Mouse (Mus musculus) naive thymus-derived CD4-positive, alpha-beta T cell, adult 2 months (primary cell): Measurements from ENCODE around the gene Myzap.
"Not testable (repeated sequence)": the region's sequence is repeated elsewhere in the genome, so short reads cannot be mapped to it uniquely, and the experiment has no call there.

Source experiments
- DNase-seq: peaks from one replicate; pipeline ENCODE4 v3.0.0-alpha.2; 2011; ENCODE audit warnings: low read depth

Gene Myzap

DNA sequence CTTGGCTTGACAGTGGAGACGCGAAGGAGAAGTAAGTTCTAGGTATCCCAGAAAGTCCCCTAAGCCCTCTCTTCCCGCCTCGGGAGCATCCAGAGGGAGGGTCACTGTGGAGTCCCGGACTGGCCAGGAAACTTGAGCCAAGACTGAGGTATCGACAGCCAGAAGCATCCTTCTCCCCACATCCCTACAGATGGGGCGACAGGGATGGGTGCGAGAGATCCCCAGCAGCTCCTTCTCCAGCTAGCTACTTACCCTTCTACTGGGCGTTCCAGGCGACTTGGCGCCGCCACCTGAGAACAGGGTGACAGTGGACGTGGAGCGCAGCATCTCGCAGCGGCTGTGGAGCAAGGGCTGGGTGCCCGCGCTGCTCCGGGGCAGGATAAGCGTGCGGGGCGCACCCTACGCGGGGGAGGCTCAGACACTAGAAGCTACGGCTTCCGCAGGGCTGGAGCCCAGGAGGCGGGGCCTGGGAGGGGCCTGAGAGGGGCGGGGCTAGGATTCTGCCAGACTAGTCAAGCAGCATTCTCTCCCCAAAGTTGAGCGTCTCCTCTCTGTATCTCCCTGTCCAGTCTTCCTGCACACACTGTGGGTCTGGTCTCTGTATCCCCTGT lies at the start of gene Myzap:
Gene Myzap (minus strand): TSS at position 423 of the 611 bp plus-strand sequence.
- peak; percentile 89 for DNase-seq

DNA sequence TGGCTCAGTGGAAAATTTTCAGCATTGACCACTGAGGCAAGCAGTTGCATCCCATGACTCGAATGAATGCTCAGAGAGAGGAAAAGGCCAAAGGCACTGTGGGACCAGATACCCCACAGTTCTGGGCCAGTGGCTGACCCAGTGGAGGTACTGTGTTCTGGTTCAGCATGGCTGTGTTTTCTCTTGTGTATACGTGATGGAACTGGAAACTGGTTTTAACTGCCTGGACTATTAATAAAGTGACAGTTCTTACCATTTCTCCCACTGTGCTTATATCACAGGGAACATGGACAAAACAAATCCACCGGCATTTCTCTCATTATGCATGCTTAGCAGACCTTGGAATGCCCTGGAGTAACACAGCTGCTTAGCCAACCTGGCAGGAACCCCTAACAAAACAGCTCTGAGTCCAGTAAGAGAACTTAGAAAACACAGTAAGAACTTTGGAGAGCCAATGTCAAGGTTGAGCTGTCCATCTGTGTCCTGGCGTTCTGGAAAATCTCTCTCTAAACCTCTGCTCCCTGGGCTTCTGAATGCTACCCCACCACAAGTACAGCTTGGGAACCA lies 48.3 kb upstream of the Myzap start:
- DNase-seq, result no peak

DNA sequence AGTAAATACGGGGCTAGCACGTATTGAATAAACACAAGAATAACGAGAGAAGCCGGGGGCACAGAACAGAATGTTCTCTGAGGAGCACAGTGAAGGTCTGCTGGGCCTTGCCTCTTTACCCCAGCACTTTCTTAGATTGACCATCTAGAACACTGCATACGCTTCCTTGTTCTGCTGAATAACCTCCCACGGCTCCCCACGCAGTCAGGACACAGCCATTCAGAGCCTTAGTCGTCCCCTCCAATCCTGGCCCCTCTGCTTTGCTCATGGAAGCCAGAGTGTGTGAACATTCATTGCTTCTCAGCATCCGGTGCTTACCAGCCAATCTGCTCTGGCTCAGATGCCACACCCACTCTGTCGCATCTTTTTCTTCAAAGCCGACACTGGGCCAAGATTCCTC lies 46.0 kb upstream of the Myzap start:
- no peak for DNase-seq

DNA sequence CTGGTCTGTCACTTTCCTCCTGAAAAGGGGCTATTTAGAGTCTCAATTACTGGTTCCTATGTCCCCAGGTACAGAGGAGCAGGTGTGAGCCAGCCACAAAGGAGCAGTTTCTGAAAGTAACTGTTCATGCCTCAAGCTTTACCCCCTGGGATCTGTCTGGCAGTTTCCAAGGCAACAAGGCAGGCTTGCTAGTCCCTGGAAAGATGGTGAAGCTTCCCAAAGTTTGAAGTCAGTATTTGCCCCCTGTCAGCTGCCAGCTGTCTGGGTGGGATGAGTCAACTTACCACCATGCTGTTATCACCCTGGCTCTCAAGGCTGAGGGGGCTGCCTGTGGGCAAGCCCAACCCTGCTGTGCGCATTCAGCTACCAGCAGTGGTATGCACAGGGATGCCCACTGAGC lies 44.7 kb upstream of the Myzap start:
- no peak for DNase-seq

DNA sequence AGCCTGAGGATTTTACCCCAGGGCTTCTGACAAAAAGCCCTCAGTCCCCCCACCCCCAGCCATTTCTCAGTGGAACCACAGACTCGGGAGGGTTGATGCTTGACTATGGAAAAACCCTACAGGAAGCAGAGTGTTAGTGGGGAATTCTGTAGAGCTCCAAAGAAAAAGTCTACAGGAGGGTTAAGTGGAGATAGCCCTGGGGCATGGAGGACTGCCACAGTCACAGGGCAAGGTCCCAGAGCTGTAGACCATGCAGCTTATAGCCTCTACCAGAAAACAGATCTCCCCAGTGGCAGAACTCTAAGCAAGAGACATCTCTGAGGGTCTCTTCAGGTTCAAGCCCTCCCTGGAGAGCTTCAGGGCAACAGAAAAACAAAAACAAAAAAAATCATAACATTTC lies 43.5 kb upstream of the Myzap start:
- no peak for DNase-seq

DNA sequence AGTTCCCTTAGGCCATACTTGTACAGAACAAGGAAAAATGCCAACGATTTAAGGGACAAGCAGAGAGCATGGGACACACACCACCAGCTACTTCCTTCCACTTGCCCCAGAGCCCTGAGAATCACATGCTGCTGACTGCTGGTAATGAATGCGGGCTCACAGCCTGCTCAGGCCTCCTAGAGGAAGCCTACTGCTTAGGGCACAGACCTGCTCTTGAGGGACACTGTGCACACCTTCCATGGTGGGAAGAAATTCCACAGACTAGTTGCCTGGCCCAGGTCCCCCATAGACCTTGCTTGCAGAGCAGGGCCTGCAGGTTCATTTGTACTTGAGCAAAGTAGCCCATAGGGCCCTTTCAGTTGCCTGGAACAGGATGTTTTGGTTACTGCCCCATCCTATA lies 42.8 kb upstream of the Myzap start:
- no peak for DNase-seq

DNA sequence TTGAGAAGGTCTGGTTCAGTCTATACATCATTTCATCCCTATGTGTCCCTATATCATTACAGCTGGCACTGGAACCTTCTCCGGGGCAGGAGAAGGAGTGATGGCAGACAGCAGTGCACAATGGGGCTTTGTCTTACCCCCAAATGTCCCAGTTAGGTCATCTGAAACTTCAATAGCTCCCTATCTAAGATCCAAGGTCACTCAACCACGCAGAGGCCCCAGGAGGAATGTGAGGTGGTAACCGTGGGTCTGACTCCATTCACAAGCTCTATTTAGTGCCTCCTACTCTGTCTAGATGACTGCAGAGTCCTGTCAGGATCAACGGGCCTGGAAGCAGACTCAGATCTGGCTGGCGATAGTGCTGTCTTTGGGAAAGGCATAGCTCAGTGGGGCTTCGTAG lies 36.8 kb upstream of the Myzap start:
- no peak for DNase-seq

DNA sequence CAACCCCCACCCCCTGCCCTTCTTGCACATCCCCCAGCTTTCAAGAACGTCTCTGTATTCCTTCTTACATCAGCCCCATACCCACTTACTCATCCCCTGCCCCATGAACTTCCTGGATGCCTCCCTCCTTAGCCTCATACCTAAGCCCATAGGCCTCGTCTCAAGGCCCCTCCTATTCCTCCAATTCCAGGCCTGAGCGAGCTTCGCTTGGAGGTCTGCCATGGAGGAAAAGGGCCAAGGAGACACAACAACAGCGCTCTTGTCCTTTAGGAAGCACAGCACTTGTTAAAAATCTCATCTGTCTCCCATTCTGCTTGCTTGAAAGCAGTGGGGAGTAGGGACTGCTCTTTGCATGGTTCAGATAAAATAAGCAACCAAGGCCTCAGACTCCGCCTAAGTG lies 36.1 kb upstream of the Myzap start:
- DNase-seq, result no peak

DNA sequence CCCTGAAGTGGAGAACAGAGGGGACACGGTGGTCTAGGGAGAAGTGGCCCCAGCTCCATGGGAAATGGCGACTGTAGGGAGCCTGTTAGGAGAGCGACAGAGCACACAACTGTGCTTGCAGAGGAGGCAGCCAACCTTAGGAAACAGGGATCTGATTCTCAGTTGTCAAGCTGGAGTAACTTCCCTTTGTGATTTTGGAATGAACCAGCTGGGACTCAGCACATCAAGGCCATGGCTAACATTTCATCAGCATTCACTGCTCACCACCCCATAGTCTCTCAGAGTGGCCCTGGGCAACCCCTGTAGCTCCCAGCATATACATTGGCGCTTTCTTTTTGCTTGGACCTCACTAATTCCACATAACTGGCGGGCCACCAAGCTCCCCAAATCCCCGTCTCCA lies 33.8 kb upstream of the Myzap start:
- no peak for DNase-seq

DNA sequence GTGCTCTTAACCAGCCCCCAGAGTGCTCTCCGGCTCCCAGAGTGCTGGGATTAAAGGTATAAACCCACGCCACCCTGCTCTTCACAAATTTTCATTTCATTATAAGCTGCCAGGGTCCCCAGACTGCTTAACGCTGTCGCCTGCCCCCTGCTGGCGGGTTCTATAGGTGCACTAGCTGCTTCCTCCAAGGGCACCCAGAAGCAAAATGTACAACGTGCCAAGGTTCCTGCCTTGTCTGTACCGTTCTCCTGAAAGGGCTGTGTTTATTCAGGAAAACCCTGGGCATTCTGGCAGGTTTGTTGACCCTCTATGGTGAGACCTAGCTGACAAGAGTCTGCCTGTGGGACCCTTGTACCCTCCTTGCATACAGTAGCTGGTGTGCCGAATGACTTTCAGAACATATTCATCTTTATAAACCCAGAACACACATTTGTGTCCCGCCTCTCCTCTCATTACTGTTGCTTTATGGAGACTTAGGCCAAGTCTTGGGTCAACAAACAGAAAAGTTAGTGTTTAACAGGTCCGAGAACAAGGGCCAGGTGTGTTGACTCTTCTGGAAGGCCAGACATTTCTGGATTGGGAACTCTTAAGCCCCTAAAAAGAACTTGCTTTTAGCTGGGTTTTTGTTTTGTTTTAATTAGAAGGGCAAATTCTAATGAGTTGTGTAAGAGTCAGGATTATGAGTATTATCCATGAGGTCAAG lies 32.8 kb upstream of the Myzap start:
- peak; percentile 66 for DNase-seq

DNA sequence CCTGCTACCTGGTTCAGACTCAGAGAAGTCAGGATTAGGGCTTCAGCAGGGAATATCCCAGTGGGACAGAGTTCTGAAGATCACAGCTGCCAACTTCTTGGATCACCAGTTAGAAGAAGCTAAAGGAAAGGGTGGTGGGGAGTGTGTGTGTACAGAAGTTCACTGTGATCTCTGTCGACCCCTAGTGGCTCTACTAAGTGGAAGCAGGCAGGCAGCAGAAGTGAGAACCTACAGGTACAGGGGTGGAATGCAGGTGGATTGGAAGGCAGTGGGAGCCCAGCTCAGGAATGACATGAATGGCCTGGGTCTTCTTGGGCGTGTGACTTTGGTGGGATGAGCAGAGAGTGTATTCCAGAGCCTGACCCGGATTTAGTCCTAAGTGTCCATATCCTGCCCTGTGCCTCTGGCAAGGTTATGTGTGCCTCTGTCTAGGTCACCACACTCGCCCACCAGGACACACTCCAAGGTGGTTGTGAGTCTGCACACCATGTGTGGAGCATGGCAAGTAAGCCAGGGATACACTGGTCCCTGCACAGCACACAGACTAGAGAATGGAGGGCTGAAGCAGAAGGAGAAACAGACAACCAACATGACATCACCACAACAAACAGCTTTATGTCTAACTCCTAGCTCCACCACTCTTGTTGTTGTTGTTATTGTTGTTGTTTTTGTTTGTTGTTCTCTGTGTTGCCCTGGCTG lies 31.9 kb upstream of the Myzap start:
- DNase-seq, result peak; percentile 62

DNA sequence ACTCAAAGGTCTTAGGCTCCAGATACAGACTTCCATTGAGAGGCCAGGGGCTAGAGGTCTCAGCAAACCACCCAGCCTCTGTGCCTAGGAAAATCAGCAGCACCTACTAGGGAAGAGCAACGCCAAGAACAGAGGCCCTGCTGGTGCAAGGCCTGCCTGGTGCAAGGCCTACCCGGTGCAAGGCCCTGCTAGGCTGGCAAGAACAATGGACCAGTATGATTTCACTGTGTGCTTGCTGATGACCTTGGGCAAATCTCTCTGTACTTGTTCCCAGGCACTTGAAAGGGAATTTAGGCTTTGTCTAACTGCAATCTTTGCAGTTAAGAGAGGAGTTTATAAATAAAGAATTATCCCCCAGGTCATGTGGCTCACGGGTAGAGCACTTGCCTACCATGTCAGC lies 30.4 kb upstream of the Myzap start:
- no peak for DNase-seq

DNA sequence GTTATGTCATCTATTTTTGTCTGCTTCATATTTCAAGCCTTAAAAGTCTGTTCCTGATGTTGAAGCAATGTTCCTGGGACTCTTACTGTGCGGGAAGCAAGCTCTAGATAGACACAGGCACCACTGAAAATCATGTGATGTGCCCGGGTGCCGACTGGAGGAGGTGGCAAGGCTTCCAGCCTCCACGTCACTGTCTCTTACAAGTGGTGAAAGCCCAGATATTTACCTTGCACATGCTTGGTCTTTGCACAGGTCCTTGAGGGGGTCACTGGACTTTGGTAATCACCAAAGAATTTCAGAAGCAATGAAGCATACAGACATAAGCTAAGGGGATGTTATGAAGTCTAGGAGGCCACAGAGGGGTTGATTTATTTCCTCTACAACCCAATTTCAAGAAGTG lies 29.8 kb upstream of the Myzap start:
- DNase-seq, result no peak

DNA sequence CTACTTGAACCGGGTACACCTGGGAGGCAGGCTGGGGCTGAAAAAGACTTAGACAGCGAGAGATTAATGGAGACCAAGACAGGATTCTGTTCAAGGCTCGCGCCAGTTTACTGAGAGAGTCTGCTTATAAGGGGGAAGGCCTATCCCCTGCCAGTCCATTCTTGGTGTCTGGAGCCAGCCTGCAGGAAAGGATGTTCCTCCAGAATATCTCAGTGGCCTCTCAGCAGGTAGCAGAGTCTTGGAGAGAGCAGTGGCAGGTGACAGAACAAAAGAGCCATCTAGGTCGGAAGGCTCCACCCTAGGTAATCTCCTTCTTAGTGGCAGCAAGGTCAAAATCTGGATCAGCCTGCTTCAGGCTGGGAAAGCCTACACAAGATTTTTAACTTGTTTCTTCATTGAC lies 28.0 kb upstream of the Myzap start:
- not testable (repeated sequence) for DNase-seq

DNA sequence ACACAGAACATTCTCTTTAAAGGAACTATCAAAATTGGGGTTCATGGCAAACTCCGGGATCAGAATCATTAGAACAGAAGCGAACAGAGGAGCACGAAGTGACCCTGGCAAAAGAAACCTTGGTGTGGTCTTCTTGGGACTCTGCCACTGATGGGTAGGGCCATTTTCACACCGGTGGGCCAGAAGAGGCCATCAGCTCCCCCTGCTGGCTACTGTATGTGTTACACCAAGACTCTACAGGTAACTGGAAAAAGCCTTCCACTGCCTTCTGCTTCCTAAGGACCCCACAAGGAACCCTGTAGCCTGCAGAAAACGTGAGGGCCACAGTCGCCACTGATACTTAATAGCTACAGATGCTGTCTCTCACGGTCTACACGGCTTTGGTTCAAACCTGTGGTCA lies 25.2 kb upstream of the Myzap start:
- DNase-seq, result peak; percentile 68

DNA sequence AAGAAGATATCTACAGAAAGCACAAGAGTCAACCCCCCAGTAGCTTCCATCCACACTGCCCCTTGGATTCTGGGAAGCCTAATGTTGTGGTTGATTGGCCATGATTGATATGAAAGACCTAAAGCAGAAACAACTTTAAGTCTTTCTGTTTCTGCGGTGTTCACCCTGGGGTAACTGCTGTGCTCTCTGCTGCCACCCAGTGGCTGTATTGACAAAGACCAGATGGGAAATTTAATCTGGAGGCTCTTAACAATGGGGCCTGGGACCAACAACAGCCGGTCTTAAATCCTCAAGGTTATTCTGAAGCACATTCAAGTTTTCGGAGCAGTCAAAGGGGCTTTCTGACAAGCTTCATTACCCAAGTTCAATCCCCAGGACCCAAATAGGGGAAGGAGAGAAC lies 24.0 kb upstream of the Myzap start:
- DNase-seq, result peak; percentile 84

DNA sequence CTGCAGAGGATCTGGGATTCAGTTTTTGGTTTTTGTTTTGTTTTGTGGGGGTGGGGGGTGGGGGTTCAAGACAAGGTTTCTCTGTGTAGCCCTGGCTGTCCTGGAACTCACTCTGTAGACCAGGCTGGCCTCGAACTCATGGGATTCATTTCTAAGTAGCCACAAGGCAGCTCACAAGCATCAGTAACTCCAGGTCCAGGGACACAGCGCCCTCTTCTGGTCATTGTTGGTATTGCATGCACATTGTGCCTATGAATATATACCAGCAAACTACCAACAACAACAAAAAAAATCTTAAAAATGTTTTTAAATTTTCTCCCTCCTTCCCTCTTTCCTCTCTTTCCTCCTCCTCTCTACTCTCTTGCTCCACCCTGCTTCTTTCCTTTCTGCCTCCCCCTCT lies 22.5 kb upstream of the Myzap start:
- peak; percentile 63 for DNase-seq

DNA sequence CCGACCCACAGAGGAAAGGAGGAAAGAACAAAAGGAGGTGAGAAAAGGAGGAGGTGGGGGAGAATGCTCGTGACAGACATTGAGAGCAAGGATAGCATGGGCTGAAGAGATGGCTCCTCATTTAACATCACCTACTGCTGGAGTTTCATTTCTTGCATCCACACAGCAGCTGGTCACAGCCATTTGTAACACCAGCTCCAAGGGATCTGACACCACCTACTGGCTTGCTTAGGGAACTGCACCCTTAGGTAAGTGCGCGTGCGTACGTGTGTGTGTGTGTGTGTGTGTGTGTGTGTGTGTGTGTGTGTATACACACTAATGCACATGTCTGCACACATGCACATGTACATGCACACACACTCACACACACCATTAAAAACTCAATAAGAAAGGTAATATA lies 20.8 kb upstream of the Myzap start:
- peak; percentile 37 for DNase-seq

DNA sequence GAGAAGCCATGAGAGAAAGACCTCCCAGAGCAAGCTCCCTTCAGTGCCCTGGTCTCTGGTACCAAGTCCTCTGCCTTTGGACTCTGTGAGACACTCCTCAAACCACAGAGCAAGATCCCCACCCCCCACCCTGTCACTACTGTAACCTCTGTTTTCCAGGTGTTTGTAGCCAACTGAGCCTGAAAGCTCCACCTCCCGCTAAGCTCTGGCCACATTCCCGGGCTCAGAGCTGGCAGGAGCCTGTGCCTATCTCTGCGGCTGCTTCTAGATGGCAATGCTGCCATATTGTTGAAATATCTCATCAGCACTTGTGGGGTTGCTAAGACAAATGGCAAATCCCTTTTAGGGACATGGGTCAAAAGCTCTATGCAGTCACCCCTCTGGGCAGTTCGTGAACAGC lies 19.7 kb upstream of the Myzap start:
- DNase-seq, result no peak

DNA sequence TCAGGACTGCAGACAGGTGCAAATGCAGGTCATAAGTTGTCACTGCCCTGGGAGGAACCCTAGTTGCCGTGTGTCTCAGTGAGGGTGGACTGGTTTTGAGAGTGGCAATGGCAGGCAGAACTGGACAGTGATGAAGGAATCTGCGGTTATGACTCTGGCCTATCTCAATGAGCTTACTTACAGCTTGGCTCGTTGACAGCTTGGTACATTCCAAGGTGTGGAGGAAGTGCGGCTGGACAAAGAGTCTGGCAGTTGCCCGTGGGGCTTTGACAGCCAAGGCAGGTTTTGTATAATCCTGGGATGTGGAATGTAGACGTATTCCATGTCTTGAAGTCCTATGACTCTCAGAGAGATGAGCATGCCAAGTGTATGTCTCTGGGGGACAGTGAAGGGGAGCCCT lies 16.9 kb upstream of the Myzap start:
- no peak for DNase-seq

DNA sequence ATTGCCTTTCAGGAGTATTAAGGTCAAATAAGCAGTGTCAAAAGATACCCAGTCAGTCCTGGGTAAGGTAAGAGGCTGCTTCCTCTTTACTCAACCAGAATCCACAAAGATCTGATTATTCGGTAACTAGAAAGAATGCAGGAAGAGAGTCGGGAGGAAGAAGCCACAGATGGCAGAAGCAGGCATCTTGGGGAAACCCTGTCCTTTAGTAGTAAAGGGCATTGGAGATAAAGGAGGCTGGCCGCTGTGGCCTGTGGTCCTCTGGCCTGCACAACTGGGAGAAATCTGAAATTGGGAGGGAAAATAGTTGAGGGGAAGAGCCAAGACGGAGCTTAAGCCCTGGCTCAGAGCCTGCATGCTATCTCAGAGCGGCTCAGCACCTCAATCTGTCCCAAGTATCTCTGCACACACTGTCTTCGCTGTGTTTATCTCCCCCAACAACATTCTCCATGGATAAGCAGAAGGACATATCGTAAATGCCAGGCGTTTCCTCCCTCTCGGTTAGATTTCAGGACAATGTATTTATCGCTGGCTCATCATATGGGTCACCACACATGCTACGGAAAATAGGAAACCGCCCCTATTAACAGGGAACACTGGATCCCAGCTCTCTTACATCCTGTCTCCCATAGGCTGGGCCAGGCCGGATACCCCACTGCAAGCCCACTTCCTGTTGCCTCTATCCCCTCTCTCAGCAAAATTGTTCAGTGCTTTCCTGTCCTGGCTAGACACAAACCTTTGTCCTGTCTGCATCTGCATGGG lies 14.3 kb upstream of the Myzap start:
- no peak for DNase-seq

DNA sequence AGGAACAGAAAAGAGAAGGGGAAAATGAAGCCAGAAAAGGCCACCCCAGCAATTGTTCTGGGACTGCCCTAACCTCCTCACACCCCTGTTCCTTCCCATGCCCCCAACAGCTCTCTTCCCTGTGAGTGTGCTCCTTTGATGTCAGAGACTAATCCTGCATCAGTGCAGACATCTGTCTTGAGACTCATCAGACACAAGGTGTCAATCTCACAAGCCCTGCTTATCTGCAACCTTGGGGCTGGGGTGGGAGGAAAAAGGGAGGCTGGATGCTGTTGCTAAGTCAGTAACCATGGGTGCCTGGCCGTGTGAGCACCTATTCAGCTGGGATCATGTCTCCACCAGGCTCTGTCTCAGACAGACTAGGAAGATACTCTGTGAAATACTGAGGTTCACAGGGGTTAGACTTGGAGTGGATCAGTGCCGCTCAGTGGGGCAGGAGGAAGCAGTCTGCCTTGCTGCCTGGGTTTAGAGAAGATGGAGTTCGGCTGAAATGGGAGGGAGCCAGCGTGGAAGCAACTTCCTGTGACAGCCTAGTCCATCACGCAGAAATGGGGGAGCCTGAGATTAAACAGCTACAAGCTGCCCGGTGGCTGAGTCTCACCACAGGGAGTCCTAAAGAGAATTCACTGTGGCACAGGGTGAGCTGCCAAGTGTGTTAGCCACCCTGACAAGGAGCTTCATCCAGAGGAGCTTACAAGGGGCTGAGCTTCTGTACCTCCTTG lies 12.9 kb upstream of the Myzap start:
- no peak for DNase-seq
